Mouse (Mus musculus) layer of hippocampus, postnatal 36 days (tissue): ENCODE measurements around the gene Foxg1. TPM values are rescaled to one million over a fixed set of nuclear protein-coding genes. Genes with fewer than 3 reads are reported as not detected.

ENCODE experiments used
- DNase-seq, 2 experiments: peaks; one replicate each; pipeline ENCODE4 v3.0.0; 2022
- total RNA-seq, 2 experiments: library from RNA; stranded (reverse); gene quantifications; 2 replicates each; pipeline ENCODE4 v1.2.3; 2021

The Foxg1 gene
- total RNA-seq, 2 experiments from 2014 or later: 150 to 156 TPM

DNA sequence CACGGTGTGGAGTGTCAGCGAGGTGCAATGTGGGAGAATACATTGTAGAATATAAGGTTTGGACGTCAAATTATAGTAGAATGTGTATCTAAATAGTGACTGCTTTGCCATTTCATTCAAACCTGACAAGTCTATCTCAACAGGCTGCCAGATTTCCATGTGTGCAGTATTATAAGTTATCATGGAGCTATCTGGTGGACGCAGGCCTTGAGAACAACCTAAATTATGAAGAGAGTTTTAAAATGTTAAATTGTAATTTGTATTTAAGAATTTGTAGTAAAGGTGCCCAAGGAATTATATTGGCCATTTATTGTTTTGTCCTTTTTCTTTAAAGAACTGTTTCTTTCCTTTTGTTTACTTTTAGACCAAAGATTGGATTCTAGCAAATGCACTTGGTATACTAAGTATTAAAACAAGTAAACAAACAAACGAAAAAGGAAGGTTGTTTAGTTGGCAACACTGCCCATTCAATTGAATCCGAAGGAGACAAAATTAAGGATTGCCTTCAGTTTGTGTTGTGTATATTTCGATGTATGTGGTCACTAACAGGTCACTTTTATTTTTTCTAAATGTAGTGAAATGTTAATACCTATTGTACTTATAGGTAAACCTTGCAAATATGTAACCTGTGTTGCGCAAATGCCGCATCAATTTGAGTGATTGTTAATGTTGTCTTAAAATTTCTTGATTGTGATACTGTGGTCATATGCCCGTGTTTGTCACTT is 3.8 kb downstream of the Foxg1 start:
- no peak for DNase-seq

DNA sequence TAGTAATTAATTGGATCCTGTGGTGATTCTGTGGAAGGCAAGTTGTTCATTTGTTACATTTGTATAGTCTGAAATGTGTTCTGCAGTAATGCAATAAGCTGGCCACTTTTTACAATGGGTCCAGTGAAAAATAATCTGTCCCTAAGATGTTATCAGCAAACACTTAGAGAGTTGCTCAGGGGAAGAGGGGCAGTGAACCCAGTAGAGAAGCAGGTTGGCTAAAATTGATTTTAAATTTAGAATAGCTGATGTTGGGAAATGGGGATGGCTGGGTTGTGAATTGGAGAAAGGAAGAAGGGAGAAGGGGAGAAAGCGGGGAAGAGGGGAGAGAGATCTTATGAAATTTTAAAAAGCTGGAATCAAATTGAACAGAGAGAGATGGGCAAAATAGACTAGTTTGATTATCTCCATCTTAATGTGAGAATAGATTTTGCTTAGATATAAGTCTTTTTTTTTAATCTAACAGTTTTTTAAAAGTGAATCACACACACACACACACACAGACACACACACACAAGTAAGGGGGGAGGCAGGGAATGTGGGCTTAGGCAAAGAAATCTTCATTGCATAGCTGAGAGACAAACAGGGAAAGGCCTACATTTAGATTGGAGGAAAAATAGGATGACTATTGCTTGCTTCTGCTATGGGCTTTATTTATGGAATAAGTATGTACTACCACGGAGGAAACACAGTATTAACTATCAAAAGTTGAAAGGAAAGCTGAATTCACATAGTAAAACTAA is 5.6 kb downstream of the Foxg1 start:
- DNase-seq: no peak

DNA sequence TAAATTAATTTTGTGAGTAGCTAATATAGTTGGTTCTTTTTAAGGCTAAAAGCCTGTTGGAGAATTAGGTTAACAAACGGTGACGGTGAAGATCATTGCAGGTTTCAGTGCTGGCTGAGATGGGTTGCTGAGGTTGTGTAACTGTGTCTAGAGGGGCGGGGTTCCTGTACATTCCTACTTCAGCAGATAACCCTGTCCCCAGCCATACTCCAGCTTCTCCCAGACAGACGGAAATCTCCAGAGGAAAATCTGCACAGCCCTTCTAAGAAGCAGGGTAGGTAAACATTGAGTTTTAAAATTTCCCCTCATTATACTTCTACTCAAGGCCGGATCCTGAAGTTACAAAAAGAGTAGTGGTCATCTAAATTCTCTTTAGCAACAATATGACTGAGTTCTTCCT is 7.2 kb downstream of the Foxg1 start:
- no peak for DNase-seq

DNA sequence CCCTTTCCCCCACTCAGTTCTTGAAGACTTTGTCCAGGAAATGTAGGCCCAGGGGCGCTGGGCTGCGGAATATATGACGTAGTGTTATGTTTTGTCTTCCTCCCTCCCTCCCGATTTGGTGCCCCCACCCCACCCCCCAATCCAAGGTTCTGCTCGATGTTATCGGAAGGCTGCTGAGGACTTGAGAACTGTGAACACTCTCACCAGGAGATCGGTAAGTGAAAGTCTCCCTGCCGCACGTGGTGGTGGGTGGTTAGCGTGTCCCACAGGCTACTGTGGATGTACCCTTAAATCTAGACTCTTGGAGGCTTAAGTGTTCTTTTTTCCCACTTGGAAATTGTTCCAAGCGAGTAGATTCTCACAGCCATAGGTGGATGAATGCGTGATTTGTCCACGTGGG is 7.8 kb downstream of the Foxg1 start:
- peak in 1 of 2 experiments; percentile 26 for DNase-seq

DNA sequence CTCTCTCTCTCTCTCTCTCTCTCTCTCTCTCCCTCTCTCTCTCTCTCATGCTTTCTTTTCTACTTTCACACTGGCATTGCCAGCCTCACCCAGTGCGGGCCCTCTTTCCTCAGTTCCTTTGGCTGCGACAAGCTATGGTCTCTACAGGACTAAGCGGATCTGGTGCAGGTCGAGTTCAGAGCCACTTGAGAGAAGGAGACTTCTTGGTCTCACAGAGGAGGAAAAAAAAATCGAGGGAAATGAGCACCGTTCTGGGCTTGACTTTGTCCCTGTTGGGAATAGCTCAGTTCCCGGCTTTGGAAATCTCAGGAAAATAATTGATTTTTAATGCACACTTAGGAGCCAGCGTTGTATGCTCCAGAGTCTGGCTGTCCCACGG is 8.5 kb downstream of the Foxg1 start:
- no peak for DNase-seq

DNA sequence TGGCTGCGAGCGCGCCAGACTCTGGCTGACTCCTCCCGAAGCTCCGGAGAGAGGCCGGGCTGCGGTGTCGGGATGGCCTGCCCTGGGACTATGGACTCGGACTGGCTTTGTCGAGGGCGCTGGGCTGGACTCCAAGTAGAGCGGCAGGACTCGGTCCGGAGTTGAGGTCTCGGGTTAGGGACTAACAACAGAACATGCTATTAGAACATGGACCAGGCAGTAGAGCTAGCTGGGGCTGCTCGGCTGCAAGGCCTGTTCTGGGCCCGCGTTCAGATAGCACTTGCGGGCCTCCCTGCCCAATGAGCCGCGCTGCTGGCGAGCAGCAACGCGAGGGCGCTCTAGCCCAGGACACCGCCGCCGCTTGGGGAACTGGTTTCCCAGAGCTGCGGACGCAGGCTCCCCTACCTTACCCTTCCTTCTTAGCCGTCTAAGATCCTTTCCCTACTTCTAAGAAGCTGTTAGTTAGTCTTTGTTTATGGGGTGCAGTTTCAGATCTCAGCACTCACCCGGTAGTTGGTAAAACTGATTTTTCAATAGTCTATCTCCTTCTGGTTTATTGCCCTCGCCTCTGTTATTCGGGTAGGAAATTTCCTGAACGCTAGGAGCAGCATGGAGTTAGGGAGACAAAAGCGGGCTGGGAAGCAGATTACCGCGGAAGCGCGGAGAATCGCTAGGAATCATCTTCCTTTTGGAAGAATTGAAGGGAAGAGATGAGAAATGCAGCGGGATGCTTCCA is 9.0 kb downstream of the Foxg1 start:
- peak; percentile 76 to 82 for DNase-seq

DNA sequence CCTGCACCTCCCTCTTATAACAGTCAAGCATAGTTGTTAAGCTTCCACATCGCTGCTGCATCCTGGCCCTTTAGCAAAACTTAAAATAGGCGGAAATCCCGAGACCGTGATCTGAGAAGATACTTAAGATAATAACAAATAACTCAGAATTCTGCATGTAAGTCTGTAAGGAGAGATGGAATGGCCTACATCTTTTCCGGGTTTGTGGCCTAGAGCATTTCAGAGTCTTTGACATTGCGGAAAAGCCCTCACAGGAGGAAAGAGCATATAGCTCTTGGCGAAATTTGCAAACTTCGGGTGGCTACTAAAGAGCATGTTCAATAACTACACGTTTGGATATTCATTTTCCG is 9.6 kb downstream of the Foxg1 start:
- no peak for DNase-seq

DNA sequence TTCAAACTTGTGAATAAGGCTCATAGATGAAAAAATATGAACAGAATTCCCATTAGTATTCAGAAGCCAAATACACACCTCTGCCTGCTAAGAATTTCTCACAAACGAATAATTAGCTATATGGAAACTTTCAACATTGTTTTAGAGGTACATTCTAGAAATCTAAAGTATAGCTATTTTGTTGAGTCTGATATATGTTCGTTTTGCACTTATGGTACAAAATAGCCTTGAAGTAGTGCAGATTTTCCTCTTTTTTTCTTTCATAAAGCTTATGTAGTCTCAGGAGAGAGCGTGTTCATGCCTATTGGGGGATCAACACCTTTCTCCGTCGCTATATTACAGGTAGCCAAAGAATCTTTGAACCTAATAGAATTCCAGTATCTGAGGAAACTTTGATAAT is 10.4 kb downstream of the Foxg1 start:
- DNase-seq: no peak

DNA sequence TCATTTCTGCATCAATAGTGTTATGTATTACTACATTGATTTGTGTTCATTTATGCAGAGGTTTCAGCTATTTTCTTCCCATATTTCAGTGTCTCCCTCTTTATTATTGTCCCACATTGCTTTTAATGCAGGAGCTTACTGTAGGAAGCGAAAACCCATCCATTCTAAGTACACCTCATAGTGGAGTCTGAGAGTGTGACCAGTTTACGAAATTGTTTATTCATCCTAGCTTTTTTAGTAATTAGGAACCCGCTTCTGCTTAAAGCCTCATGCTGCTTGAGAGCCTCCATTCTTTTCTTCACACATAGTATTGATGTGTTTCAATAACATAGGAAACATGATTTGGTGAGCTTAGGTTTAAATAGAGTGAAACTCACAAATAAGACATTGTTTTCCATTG is 11.2 kb downstream of the Foxg1 start:
- DNase-seq: no peak

DNA sequence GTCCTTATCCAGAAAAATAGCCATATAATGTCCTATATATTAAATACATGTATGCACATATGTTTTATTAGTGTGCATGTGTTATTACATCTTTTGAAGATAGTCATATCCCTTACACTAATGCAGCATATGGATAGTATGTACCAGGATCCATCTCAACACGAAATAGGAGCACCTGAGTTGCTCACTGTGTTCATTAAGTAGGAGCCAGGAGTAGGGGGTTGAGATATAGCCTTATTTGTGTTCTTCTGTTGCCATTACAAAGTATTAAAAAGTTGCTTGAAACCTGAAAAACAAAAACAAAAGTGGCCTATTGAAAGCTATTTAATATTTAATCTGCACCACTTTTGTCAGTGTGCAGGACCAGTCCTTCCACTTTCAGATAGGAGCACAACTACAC is 11.7 kb downstream of the Foxg1 start:
- DNase-seq: no peak

DNA sequence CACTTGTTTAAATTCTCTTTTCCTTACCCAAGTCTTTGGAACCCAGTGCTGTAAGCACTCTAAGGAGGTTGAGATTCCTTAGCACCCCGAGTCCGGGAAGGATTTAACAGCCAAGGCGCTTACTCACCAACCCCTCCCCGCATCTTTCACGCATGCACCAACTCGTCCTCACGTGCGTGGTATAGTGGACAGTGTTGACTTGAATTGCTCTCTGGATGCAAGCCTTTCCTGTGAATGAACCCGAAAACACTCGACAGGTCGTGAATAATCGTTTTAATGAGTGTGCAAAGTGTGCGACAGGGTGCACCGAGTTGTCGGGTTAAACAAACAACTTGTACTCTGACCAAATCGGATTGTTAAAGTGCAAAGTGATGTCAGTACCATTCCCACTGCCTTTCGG is 12.4 kb downstream of the Foxg1 start:
- no peak for DNase-seq

DNA sequence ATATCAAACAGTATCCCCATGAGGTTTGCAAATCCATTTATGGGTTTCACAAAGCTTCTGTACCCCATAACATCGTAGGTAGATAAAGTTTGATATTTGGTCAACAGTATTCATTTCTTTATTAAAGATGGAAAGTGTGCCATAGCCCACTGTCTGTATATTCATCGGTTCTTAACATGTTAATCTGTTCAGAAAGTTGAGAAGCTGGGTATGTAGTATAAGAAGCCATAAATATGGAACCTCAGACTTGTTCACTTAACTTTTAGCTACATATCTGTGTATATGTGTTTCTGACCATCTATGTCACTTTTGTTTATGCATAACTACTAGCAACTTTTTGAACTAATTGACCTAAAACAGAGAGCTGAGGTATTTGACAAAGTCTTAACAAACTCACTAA is 13.5 kb downstream of the Foxg1 start:
- DNase-seq: no peak

DNA sequence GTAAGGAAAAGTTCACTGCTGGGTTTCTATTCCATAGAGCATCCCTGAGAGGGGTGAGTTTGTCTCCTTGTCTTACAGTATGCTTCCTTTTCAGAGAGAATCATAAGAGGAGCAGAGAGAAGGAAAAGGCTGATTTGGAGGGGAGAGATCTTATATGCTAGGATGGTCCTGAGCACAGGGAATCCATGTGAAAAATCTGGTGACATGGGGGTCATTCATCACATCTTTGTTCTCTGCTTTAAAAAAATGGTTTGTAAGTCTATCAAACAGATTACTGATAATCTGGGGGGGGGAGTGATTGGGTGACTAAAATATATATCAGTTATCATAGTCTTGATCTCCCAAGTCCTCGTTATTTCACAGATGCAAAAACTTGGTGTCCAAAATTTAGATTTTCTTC is 14.3 kb downstream of the Foxg1 start:
- no peak for DNase-seq

DNA sequence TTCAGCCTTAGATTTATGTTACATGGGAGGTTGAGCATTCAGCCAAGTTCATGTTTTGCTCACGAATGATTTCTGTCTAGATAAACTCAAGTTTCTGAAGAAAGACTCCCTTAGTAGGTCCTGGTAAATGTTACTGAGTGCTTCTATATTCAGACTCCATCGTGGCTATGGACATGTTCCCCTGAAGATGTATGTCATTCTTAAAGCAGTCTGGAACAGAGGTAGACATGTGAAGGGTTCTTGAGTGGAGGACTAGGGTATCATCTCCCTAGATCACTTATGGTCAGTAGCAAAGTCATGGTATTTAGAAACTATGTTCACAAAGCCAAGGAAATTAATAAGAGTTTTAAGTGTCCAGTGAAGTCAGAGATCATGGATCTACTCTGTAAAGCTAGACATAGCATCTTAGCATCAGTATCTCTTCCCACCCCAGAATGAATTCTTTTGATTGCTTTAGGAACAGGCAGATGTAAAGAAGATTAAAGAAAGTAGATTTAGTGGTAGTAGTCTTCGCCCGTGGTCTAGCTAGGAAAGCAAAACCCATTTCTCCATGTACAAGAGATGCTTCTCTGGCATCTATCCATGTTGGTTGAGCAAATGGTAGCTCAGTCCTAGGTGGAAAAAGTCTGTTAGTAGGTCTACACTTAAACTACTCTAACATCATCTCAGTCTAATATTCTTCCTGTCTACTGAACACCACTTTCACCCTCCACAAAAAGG is 15.1 kb downstream of the Foxg1 start:
- DNase-seq: no peak

DNA sequence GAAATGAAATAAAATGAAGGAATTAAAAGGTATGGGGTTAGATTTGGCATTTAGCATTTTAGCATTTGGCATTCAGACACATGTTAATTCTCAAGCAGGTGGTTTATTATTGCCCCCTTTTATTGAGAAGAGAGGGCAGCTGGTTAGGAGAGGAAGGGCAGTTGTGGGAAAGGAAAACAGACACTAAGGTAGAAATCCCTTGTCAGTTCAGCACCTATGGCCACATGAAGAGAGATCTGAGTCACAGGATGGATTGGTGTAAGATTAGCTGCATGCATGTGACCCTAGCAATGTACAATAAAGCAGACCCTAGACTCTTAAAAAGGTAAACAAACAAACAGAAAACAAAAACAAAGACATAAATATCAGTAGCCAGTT is 15.7 kb downstream of the Foxg1 start:
- DNase-seq: no peak

DNA sequence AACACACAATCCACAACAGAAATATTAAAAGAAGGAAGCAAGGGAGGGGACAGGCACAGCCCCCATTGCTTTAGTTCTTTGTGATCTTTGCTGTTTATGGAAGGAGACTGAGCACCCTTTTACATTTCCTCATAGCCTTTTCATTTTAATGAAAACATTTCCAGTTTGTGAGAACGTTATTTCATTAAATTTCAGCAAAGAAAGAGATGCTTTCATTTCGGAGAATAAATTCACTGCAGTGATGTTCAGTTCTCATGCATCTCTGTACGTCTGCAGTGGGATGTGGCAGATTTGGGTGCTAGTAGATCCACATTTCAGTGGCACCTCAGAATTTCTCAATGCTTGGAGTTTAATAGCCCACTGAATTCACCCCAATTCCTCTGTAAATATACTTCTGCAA is 16.2 kb downstream of the Foxg1 start:
- no peak for DNase-seq

DNA sequence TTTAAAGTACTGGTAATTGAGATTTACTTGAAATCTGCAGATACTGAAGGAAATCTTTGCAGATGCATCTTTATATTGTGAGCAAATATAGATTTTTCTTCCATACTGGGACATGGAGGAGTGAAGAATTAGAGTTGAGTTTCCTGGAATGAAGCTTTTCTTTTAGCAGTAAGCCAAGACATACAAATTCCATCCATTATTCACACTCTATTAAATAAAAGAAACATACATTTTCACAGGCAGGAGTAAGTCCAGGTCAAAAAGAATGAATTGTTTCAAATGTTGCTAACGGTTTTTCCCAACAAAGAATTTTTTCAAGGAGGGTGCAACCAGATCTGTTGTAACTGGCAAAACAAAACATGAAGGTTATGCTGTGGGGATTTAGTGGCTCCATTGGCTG is 17.2 kb downstream of the Foxg1 start:
- no peak for DNase-seq

DNA sequence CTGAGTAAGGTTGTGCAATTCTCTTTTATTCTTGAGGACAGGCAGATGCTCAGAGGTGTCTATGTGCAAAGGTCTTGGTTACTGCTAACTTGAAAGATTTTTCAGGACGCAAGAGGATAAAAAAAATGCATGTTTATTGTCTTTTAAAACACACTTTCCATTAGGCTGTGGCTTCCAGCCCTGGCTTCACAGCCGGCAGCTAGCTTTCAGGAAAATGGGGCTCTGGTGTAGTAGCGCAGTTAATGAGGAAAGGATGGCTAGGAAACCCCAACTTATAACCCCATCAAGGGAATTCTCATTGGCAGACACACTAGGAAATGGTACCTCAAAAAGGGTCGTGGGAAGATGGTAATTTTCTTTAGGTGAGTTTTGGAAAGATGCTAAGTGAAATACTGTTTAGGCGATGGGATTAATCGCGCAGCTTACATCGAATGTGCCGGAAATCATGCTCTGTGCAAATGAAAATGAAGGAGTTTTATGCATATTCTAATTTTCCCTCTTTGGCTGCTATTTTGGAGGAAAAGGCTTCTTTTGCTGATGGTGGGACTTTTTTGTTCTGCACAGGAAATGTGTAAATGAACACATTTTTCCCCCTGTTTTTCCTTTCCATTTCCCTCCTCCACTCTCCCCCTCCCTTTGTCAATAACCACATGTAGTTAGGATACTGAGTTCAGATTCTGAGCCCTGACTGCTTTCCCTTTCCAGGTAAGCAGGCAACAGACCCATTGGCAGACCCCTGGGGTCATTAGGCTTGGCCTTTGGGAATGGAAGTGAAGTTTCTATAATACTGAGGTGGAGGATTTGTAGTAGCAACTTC is 17.8 kb downstream of the Foxg1 start:
- no peak for DNase-seq

DNA sequence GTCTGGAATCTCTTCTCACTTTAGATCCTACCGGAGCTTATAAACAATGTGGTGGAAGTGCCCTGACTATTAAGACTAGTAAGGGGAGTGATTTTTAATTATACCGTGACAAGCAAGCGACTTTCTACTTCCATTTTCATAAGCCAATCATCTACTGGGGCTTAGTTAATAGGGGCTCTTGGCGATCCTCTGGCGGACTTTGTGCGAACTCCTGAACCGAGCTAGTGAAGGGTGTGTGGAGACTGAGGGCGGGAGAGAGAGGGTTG is 18.3 kb downstream of the Foxg1 start:
- DNase-seq: no peak

DNA sequence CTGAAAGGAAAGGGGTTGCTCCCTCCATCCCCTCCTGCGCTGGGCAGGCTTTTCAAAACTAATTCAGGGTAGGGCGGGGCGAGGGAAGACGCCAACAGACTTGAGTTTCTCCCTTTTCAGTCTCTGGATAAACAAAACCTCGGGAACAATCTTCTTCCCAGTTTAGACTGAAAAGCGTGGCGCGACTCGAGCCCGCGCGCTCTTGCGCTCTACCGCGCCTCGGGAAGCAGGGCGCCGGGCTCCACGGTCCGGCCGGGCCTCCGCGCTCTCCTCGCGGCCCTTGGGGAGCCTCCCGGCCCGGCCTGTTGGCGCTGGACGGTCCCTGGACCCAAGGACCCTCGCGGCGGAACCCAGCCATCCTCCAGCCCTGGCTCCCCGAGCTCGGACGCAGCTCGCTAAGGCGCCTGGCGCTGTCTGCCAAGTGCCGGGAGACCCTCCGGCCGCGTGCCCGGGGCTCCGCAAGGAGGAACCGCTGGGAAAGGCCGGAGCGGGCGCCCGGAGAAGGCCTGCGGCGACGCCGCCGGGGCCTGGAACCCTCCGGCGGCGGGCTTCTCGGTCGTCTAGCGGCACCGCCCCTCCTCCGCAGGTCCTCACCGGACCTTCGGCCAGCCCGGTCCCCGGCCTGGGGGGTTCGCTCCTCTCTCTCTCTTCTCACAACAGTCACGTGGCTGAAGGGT is 18.8 kb downstream of the Foxg1 start:
- peak; percentile 78 to 79 for DNase-seq

DNA sequence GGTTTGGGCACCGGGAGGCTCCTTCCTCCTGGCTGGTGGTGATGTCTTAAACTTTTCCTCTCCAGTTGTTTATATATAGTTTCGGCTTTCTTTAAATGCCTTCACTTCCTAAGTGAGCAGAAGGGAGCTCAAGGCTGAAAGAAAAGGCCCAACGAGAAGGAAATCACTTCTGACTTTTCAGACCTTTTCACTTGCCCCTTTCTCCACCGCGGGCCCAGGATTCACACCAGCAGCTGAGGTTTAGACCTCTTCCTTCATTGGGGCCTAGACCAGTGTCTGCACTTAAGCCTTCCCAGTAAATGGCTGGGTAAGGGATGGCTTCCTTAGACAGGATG is 19.3 kb downstream of the Foxg1 start:
- DNase-seq: no peak

DNA sequence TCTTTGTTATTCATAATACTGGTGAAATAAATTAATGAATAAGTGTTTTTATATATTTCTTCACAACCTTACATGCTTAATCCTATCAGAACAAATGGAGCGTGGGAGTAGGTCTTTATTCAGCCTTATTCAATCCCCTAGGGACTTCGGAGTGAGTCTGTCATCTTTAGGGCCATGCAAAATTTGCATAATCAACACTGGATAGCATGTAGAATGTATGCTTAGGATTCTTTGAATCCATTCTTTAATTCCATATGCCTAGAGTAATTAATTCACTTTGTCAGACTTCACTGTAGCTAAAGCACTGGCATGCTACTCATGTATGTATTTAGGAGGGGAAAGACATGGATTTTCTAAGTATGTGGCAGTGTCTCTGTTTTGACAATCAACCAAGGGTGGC is 27.4 kb downstream of the Foxg1 start:
- DNase-seq: no peak
